Mouse (Mus musculus) ovary, postnatal 10 days (tissue): Measurements from ENCODE around the gene Lpin2.

Experiments
- DNase-seq: peaks from one replicate; pipeline ENCODE4 v3.0.0; 2022; ENCODE audit warnings: low spot score

The Lpin2 gene

DNA sequence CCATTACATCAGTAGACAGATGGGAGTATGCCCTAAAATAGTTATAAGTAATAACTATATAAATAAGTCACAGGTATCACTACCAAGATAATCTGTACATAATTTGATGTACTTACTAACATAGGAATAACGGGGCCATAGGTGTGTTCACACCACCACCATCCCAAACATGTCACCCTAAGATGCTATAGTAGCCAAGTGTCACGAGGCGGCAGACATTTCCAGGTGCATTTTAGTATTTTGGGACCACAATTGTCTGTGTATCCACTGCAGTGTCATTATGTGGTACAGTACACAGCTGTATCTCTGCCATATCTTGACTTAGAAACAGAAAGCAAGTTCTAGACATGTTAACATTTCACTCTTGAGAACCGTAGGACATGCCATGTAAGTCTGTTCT lies 50.9 kb downstream of the Lpin2 start:
- DNase-seq, result no peak

GRCm38 (mm10) chr17:71234041-71234594 lies 51.8 kb downstream of the Lpin2 start:
- DNase-seq, result no peak

- DNase-seq, result no peak
Measured at GRCm38 (mm10) chr17:71235229-71235958, 53.0 kb downstream of the Lpin2 start.

DNA sequence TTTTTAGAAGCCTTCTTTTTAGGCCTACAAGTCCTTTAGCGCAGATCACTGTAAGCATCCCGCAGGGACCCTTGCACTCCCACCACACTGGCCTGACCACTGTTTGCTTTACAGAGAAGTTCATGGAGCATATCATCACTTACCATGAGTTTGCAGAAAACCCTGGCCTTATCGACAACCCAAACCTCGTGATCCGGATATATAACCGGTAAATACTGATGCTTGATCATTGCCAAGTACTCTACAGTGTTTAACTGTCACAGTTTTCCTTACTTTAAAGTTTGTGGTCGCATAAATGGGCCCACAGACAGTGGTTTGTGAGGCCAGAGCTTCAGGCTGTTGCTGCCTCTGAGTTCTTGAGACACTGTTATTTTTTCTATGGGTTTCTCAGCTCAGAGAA lies 56.1 kb downstream of the Lpin2 start:
- DNase-seq, result no peak

- DNase-seq, result no peak
Measured at GRCm38 (mm10) chr17:71240811-71241210, 58.5 kb downstream of the Lpin2 start.

- DNase-seq, result no peak
Measured at GRCm38 (mm10) chr17:71242666-71243065, 60.3 kb downstream of the Lpin2 start.

DNA sequence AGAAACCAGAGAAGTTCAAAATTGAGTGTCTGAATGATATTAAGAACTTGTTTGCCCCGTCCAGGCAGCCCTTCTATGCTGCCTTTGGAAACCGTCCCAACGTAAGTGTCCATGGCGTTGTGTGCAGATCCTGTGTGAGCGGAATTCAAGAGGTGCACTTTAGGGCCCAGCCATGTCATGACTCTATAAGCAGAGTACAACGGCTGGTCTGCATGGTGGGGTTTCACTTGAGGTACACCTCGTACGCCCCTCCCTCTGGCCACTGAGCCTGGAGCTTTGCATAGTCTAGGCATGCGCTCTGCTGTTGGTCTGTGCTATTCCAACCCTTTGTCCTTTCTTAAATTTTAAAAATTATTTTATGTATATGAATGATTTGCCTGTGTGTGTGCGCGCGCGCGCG lies 62.8 kb downstream of the Lpin2 start:
- DNase-seq, result no peak

DNA sequence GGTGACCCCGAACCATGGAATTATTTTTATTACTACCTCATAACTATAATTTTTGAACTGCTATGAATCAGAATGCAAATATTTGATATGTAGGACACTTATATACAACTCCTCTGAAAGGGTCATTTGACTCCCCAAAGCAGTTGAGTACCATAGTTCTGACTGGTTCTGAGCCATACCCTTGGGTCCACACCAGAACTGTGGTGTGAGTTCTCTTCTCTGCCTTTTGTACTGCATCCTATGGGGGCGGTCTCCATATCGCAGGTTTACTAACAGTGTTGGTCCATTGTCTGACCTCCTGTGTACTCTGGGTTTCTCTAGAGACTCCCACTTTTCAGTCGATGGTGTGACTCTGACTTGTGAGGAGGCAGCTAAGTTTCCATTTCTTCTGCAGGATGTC lies 63.7 kb downstream of the Lpin2 start:
- no peak for DNase-seq

DNA sequence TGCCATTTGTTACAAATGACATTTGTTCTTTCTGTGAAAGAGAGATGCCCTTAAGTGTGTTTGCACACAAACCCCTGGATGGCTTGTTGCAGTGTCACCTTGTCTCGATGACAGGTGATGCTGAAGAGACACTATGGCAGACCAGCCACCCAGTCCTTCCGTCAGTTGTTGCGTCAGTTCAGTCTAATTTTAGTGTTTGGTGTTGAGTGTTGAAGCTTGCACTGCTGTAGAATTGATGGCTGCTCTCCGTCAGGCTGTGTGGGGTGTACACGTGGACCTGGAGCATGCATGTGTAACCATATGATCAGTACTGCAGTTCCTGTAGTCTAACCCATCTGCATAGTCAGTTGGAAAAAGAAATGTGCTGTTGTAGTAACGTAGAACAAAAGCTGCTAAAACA lies 66.6 kb downstream of the Lpin2 start:
- no peak for DNase-seq

DNA sequence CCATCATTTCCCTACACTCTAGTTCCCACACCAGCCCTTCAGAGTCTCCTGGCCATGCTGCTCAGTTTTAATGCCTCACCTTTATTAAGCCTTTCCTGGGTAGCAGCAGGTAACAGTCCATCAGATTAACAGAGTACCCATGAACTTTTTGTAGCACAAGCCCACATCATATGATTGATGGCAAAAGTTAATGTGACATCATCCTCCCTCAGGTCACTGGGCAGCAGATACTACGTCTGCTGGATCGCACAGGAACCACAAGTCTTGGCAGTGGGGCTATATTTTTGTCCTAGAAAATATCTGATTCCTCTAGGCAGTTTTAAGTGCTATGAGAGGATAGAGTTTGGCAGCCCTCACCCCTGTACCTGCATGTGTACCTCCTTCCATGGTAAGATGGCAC lies 67.7 kb downstream of the Lpin2 start:
- DNase-seq, result no peak

DNA sequence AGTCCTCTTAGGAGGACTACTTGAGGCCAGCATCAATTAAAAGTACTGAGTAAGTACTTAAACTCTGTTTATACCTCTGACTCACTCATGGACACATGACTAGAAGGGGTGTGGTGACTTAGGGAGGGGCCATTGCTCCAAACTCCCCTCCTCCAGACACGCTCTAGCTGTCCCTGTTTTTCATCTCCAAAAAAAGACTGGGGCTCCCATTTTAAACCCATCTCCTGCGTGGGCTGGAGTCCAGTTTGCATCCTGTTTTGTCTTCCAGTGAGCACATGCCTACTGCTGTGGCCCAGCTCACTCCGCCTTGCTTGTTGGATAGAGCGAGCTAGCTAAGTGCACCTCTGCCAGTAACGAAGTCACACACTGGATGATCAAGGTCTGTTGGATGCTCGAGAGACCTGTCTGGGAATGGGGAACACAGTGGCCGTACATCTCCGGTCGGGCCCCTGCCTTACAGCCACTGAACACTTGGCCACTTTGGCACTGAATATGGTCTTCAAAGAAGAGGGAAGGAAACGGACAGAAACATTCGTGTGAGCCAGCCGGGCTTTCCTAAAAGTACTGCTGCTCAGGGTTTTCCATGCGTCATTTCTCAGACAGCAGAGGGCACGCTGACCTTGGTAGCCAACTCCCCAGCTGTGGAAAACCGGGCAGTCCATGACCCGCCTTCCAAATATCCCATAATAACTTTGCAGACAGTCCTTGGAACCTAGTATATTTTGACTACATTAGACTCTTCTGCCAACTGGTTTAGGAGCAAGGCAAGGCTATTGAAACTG lies 68.7 kb downstream of the Lpin2 start:
- no peak for DNase-seq

- DNase-seq, result no peak
Measured at GRCm38 (mm10) chr17:71251601-71252001, 69.2 kb downstream of the Lpin2 start.

GRCm38 (mm10) chr17:71252101-71252500 lies 69.7 kb downstream of the Lpin2 start:
- DNase-seq, result no peak

GRCm38 (mm10) chr17:71253391-71253790 lies 71.0 kb downstream of the Lpin2 start:
- DNase-seq, result no peak

DNA sequence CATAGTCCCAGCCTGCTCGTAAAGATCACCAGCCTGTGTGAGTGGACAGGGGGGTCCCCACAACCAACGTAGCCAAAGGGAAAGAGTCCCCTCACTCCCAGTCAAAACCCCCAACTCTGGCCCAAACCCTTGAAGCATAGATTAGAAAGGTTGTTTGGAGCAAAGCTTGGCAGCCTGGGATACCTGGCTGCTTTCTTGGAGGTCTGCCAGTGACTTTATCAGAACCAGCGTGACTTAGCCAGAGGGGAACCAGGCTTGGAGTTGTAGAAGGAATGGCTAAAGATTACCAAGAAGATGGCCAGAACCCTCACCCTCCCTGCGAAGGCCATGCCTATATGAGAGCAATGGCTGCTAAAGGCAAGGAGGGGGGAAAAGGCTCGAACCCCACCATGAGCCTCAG lies 71.7 kb downstream of the Lpin2 start:
- no peak for DNase-seq

DNA sequence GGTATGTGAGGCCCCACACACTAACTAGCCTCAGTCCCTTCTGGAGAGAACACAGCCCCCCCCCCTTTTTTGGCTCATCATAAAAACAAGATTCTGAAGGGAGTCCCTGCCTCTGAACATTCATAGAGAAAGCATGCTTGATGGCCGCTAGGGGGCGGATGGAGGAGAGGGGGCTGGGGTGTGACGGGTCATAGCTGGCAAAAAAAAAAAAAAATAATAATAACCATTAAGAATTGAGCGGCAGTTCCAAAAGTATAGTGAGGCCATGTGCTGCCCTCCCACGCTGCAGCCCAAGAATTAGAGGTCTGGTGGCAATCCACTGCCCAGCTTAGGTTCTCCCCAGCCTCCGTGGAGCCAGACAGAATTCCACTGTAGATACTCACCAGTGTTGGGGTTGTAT lies 72.4 kb downstream of the Lpin2 start:
- DNase-seq, result no peak

DNA sequence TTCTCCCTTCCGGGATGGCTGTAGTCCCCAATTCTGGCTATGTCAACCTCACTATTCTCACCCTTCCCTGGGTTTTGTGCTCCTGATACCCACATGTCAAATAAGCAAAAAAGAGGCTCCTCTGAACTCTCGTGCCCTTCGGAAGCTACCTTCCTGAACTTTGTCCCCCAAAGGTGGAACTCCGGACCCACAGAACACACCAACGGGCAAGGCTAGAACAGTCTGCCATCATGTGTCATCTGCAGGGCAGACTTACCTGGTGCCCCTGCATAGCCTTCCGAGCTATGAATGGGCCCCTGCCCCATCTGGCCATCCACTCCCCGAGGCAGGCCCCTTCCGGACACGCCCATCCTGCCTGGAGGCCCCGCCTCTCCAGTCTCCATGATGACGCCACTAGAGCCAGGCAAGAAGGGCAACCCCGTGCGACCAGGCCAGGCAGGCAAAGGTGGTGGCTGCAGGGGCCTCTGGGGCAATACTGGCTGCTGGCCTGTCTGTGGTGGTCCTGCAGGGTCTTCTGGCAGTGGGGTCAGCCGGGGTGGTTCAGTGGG lies 73.8 kb downstream of the Lpin2 start:
- DNase-seq, result no peak

- no peak for DNase-seq
Measured at GRCm38 (mm10) chr17:71256806-71257536, 74.6 kb downstream of the Lpin2 start.

- DNase-seq, result no peak
Measured at GRCm38 (mm10) chr17:71259727-71260126, 77.4 kb downstream of the Lpin2 start.

DNA sequence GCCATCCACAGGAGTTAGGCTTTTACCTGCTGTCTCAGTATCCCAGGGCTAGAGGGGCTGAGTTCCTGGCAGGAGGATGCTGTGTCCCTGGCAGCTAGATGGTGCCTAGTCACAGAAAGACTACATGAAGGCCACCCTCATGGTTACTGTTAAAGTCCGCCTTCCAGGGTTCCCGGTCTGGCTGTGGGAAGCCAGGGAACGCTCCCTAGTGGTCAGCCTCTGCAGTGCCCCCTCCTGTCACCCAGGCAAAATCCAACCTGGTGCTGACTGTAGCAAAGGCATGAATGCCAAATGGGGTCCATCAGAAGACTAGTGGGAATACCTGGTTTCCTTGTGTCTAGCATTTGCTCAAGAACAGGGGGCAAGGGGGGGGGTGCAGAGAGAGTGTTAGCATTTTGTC lies 78.3 kb downstream of the Lpin2 start:
- DNase-seq, result no peak

GRCm38 (mm10) chr17:71263136-71263535 lies 80.8 kb downstream of the Lpin2 start:
- no peak for DNase-seq

DNA sequence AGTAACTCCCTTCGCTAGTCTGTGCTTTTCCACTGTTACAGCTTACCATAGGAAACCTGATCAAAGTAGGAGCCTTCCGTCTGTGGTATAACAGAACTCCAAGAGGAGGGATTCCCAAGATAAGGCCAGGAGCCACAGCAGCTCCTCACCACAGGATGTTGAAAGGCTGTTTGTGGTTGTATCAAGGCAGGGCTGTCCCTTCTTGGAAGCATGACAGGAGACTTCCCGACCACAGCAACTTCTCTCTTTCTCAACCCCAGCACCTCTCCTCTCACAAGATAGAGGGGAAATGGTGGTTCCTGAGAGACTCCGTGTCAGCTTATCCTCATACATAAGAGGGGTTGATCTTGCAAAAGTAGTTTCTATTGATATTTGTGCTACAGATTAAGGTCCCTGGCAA lies 82.4 kb downstream of the Lpin2 start:
- no peak for DNase-seq
